ENCODE assay signal across 24 mouse cellular contexts in the genomic region with DNA sequence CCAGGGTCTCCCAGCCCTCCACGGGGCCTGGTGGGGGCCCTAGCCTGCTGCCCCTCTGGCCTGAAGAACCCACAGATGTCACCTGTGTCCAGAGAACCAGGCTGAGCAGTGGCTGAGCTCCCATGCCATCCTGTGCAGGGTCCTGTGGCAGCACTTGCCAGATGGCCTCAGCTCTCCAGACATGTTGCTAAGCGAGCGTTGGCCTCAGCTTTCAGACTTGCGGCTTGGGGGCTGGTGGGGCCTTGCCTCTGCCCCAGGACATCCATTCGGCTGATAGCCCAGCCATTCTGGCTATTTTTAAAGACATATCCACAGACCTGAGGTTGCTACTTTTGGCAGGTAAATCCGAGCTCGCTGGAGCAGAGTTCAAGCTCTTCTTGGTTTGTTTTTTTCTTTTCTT. TPM values are rescaled to one million over a fixed set of nuclear protein-coding genes. Genes with fewer than 3 reads are reported as not detected.
DNase-seq lines count a peak whose midpoint lies in the region; ATAC-seq and TF ChIP-seq lines count a peak whose summit lies in the region.
"Had no signal": no experiment of that assay in that cellular context is flagged by ENCODE, and none has a peak within 500 bp of the region (broad histone marks: within the 10 kb centered on the region; RNA-seq: fewer than 3 reads in every experiment).

No protein-coding gene starts in this region.

- H3K4me1 ChIP-seq in heart, adult 2 months (ENCODE audit: control insufficient read depth, insufficient read depth, low read length) = peaks cover 16% of the 10 kb centered on the region
- 0 out of 2 replicates have a peak, but pooled peaks cover 5% of the 10 kb centered on the region for H3K4me1 ChIP-seq in liver, adult 2 months (ENCODE audit: control insufficient read depth, insufficient read depth, low read length)
- peaks cover 37% of the 10 kb centered on the region for H3K4me1 ChIP-seq in liver, postnatal 0 days (ENCODE audit: insufficient read depth)
- peaks cover 18% of the 10 kb centered on the region for H3K4me1 ChIP-seq in midbrain, postnatal 0 days (ENCODE audit: insufficient read depth, low read length)

- TF ChIP-seq EP300 in heart, adult 2 months (IDR thresholded peaks at IDR 0.05; ENCODE audit: insufficient read depth, low read depth, low read length) = no peak
- TF ChIP-seq EP300 in liver, postnatal 0 days (IDR thresholded peaks at IDR 0.05; ENCODE audit: low read depth) = no peak

- DNase-seq in cerebellum, adult 11-12 months = peak; percentile 22
- DNase-seq in cerebellum, adult 9-10 months = no peak
- peak in 1 of 2 experiments; percentile 40 for DNase-seq in heart, adult 2 months
- no peak for DNase-seq in heart, postnatal 25 days (ENCODE audit: low spot score)
- DNase-seq in liver, adult 2 months (ENCODE audit: extremely low read depth, low read depth, low spot score) = no peak
- DNase-seq in liver, postnatal 0 days = no peak
- DNase-seq in midbrain, postnatal 0 days (ENCODE audit: low spot score) = no peak
- DNase-seq: adrenal gland, adult 2 months; kidney, adult 8-10 months; kidney, postnatal 10 days; lung, embryonic 14.5 days; lung, postnatal 14 days; midbrain, embryonic 14.5 days; retina, postnatal 1 day; right cerebral cortex, postnatal 14 days; thymus, postnatal 14 days had no signal

- H3K79me2 ChIP-seq in heart, adult 2 months (replicated peaks; ENCODE audit: control insufficient read depth, insufficient read depth, low read length) = peaks cover 14% of the 10 kb centered on the region
- H3K79me2 ChIP-seq in liver, adult 2 months (ENCODE audit: control insufficient read depth, insufficient read depth, low read length) = peaks cover 5% of the 10 kb centered on the region; the same call in 1 of the 2 replicates

- no peak overlapping the region for H3K9ac ChIP-seq in heart, adult 2 months (ENCODE audit: low read depth, low read length)
- H3K9ac ChIP-seq in liver, adult 2 months (ENCODE audit: low read depth, low read length) = peak overlapping the region; percentile 14; the same call in 1 of the 2 replicates
- no peak overlapping the region for H3K9ac ChIP-seq in liver, postnatal 0 days (replicated peaks)
- H3K9ac ChIP-seq in midbrain, postnatal 0 days (replicated peaks; ENCODE audit: low read length, poor library complexity, severe bottlenecking) = no peak overlapping the region
- H3K9ac ChIP-seq: limb, embryonic 15.5 days; liver, embryonic 14.5 days; lung, embryonic 14.5 days; neural tube, embryonic 15.5 days had no signal

- ATAC-seq in liver, postnatal 0 days = no peak
- no peak for ATAC-seq in midbrain, postnatal 0 days (ENCODE audit: low FRiP score)
- ATAC-seq: forebrain, embryonic 14.5 days; hindbrain, embryonic 16.5 days had no signal

- peak overlapping the region; percentile 56 for H3K27ac ChIP-seq in heart, adult 2 months
- no peak overlapping the region for H3K27ac ChIP-seq in liver, adult 2 months (replicated peaks; ENCODE audit: insufficient read depth, low read depth, low read length)
- H3K27ac ChIP-seq in liver, postnatal 0 days (ENCODE audit: low read depth) = no peak overlapping the region
- H3K27ac ChIP-seq in midbrain, postnatal 0 days (ENCODE audit: low read depth, low read length) = no peak overlapping the region
- H3K27ac ChIP-seq: heart, embryonic 10.5 days; hindbrain, embryonic 10.5 days; limb, embryonic 15.5 days; liver, embryonic 14.5 days; neural tube, embryonic 15.5 days had no signal

- 63% methylated on average over 7 of the region's 7 CpGs for WGBS in heart, adult 2 months
- WGBS in liver, adult 2 months = 90% methylated on average over 7 of the region's 7 CpGs
- WGBS in liver, postnatal 0 days (ENCODE audit: insufficient replicate concordance) = 81% methylated on average over 7 of the region's 7 CpGs
- WGBS in midbrain, postnatal 0 days = 88% methylated on average over 7 of the region's 7 CpGs

- no peak overlapping the region for H3K4me3 ChIP-seq in heart, adult 2 months
- no peak overlapping the region for H3K4me3 ChIP-seq in liver, adult 2 months (ENCODE audit: insufficient read depth, low read depth, low read length)
- no peak overlapping the region for H3K4me3 ChIP-seq in liver, postnatal 0 days (ENCODE audit: low read depth, low read length)
- no peak overlapping the region for H3K4me3 ChIP-seq in midbrain, postnatal 0 days (ENCODE audit: low read depth, low read length)
- H3K4me3 ChIP-seq: heart, embryonic 10.5 days; hindbrain, embryonic 10.5 days; limb, embryonic 15.5 days; neural tube, embryonic 15.5 days had no signal

- H3K36me3 ChIP-seq in heart, adult 2 months (ENCODE audit: control insufficient read depth, insufficient read depth, low read length) = peaks cover 10% of the 10 kb centered on the region
- 0 out of 2 replicates have a peak, but pooled peaks cover 5% of the 10 kb centered on the region for H3K36me3 ChIP-seq in liver, adult 2 months (ENCODE audit: control insufficient read depth, insufficient read depth, low read length)
- peaks cover 7% of the 10 kb centered on the region for H3K36me3 ChIP-seq in liver, postnatal 0 days (replicated peaks; ENCODE audit: insufficient read depth, low read length)
- H3K36me3 ChIP-seq in midbrain, postnatal 0 days (ENCODE audit: insufficient read depth, low read length) = peaks cover 49% of the 10 kb centered on the region

- intact Hi-C loops in heart, adult 2 months (cut with DNase I) = no loop called here
- intact Hi-C loops in heart, postnatal 25 days (cut with DNase I) = loop anchor here (5.0 kb wide), 1 partner anchor 67 kb away; no protein-coding TSS in a partner anchor

- no peak for TF ChIP-seq POLR2A in heart, adult 2 months (IDR thresholded peaks at IDR 0.05; ENCODE audit: insufficient read depth, low read depth, low read length)
- no peak for TF ChIP-seq POLR2A in liver, adult 2 months (IDR thresholded peaks at IDR 0.05; ENCODE audit: extremely low read depth, insufficient read depth, low read length)

- no peaks in the 10 kb centered on the region for H3K9me3 ChIP-seq in liver, postnatal 0 days (ENCODE audit: low read length)
- no peaks in the 10 kb centered on the region for H3K9me3 ChIP-seq in midbrain, postnatal 0 days (ENCODE audit: low read length)
- H3K9me3 ChIP-seq: heart, embryonic 10.5 days; hindbrain, embryonic 10.5 days; limb, embryonic 15.5 days; neural tube, embryonic 15.5 days had no signal

- TF ChIP-seq CTCF in heart, adult 2 months (IDR thresholded peaks at IDR 0.05) = no peak
- TF ChIP-seq CTCF in liver, adult 2 months (IDR thresholded peaks at IDR 0.05; ENCODE audit: low read depth, low read length) = no peak
- TF ChIP-seq CTCF in liver, postnatal 0 days (IDR thresholded peaks at IDR 0.05; ENCODE audit: low read depth) = no peak
- TF ChIP-seq CTCF in midbrain, postnatal 0 days (IDR thresholded peaks at IDR 0.05) = no peak

- H3K27me3 ChIP-seq in heart, adult 2 months (ENCODE audit: control insufficient read depth, insufficient read depth, low read length) = no peaks in the 10 kb centered on the region
- H3K27me3 ChIP-seq in liver, adult 2 months (ENCODE audit: control insufficient read depth, insufficient read depth, low read length) = no peaks in the 10 kb centered on the region
- no peaks in the 10 kb centered on the region for H3K27me3 ChIP-seq in liver, postnatal 0 days (ENCODE audit: insufficient read depth, low read length)
- H3K27me3 ChIP-seq in midbrain, postnatal 0 days (ENCODE audit: insufficient read depth, low read length) = no peaks in the 10 kb centered on the region
- H3K27me3 ChIP-seq: CH12.LX; limb, embryonic 15.5 days; neural tube, embryonic 15.5 days had no signal

- no peak overlapping the region for H3K4me2 ChIP-seq in liver, postnatal 0 days (ENCODE audit: low read depth, low read length)
- no peak overlapping the region for H3K4me2 ChIP-seq in midbrain, postnatal 0 days (ENCODE audit: low read depth, low read length, poor library complexity, severe bottlenecking)
- H3K4me2 ChIP-seq: limb, embryonic 15.5 days; lung, embryonic 14.5 days; neural tube, embryonic 15.5 days had no signal

RNA-seq across cellular contexts. Expression of a gene that starts 5.5 kb away (rescaled TPM):
- total RNA-seq in heart, adult 2 months (2021) = 10 to 100 TPM; 47.6 to 64.9 TPM
- polyA plus RNA-seq in heart, adult 2 months (2012; rRNA removed) = 102 and 118 TPM in 2 replicates
- total RNA-seq in heart, postnatal 25 days (2021) = 10 to 100 TPM; 43.6 to 67.0 TPM
- 1.8 and 2.5 TPM in 2 replicates for total RNA-seq in liver, adult 2 months (2014; rRNA removed)
- polyA plus RNA-seq in liver, adult 2 months (2012; rRNA removed) = 7.7 and 10.1 TPM in 2 replicates
- polyA plus RNA-seq in liver, postnatal 0 days (2015; fragmentation: Nextera tagmentation; extraction: Ambion mirVana) = 3.4 TPM in 2 replicates
- 62.9 and 79.2 TPM in 2 replicates for total RNA-seq in midbrain, postnatal 0 days (2014; rRNA removed)
- polyA plus RNA-seq in midbrain, postnatal 0 days (2015; fragmentation: Nextera tagmentation; extraction: Ambion mirVana) = 18.4 and 19.4 TPM in 2 replicates

RNA-seq across cellular contexts. Expression of a gene that starts 55.3 kb away (rescaled TPM):
- total RNA-seq in heart, adult 2 months (2021) = 100 to 1,000 TPM; 251 to 296 TPM
- polyA plus RNA-seq in heart, adult 2 months (2012; rRNA removed) = 247 and 287 TPM in 2 replicates
- 100 to 1,000 TPM; 296 to 309 TPM for total RNA-seq in heart, postnatal 25 days (2021)
- total RNA-seq in liver, adult 2 months (2014; rRNA removed) = 182 and 210 TPM in 2 replicates
- polyA plus RNA-seq in liver, adult 2 months (2012; rRNA removed) = 230 and 232 TPM in 2 replicates
- 483 and 486 TPM in 2 replicates for polyA plus RNA-seq in liver, postnatal 0 days (2015; fragmentation: Nextera tagmentation; extraction: Ambion mirVana)
- total RNA-seq in midbrain, postnatal 0 days (2014; rRNA removed) = 795 and 936 TPM in 2 replicates
- 645 TPM in 2 replicates for polyA plus RNA-seq in midbrain, postnatal 0 days (2015; fragmentation: Nextera tagmentation; extraction: Ambion mirVana)

Comparison
In these comparisons a context has a peak if more than half of its experiments do, and no peak if none do; other contexts are left out.
1. RNA of a gene that starts 5.5 kb away (total RNA-seq): 62.9 to 79.2 TPM in midbrain, postnatal 0 days, 43.6 to 67.0 TPM in heart, postnatal 25 days and 47.6 to 64.9 TPM in heart, adult 2 months; 1.8 to 2.5 TPM in liver, adult 2 months; every median in the first group is over 10 times any median in the second.